Mouse (Mus musculus) forebrain, postnatal 0 days (tissue): ENCODE measurements around the gene Pkdrej. TPM values are rescaled to one million over a fixed set of nuclear protein-coding genes. Genes with fewer than 3 reads are reported as not detected.
A peak's percentile ranks its signal among the peaks of the same experiment; 100 is the strongest.

Experiments used
- ATAC-seq: fragments of 200-750 bp; cut with Nextera tagmentation; 2 replicates; pipeline ENCODE4 v1.8.0; 2017; ENCODE audit warnings: mild to moderate bottlenecking, moderate library complexity
- DNase-seq: peaks from one replicate; pipeline ENCODE4 v3.0.0-alpha.2; 2015
- H3K27ac ChIP-seq: fragments of 300-500 bp; sonication (generic); 2 replicates; pipeline ENCODE4 v1.5.1; 2014; ENCODE audit warnings: low read depth, mild to moderate bottlenecking, antibody characterized with exemption, low read length, moderate library complexity, mixed read lengths
- H3K27me3 ChIP-seq: fragments of 300-500 bp; sonication (generic); 2 replicates; pipeline ENCODE4 v1.6.1; 2014; ENCODE audit warnings: mild to moderate bottlenecking, low read length, mixed read lengths; ENCODE audit not compliant: insufficient read depth
- H3K36me3 ChIP-seq: fragments of 300-500 bp; sonication (generic); 2 replicates; pipeline ENCODE4 v1.6.1; 2014; ENCODE audit warnings: mild to moderate bottlenecking, moderate library complexity; ENCODE audit not compliant: insufficient read depth
- H3K4me1 ChIP-seq: fragments of 300-500 bp; sonication (generic); 2 replicates; pipeline ENCODE4 v1.6.1; 2014; ENCODE audit warnings: antibody characterized with exemption; ENCODE audit not compliant: insufficient read depth
- H3K4me2 ChIP-seq: fragments of 300-500 bp; sonication (generic); 2 replicates; pipeline ENCODE4 v1.6.1; 2014; ENCODE audit warnings: low read depth, mild to moderate bottlenecking, moderate library complexity
- H3K4me3 ChIP-seq: fragments of 300-500 bp; sonication (generic); 2 replicates; pipeline ENCODE4 v1.5.1; 2014; ENCODE audit warnings: low read depth, low read length, mixed read lengths
- H3K9ac ChIP-seq: fragments of 300-500 bp; sonication (generic); 2 replicates; pipeline ENCODE4 v1.6.1; 2014; ENCODE audit warnings: mild to moderate bottlenecking
- H3K9me3 ChIP-seq: fragments of 300-500 bp; sonication (generic); 2 replicates; pipeline ENCODE4 v1.6.1; 2016; ENCODE audit warnings: low read length
- CTCF ChIP-seq: sonication (generic); IDR thresholded peaks from 2 replicates; pipeline ENCODE4 v1.5.1; 2016; ENCODE audit warnings: antibody characterized with exemption, control low read depth, low read depth
- WGBS: fragments of 180-500 bp; shearing (Covaris S2); extraction: QIAGEN DNeasy Blood & Tissue Kit; methylation state at CpG from one replicate; pipeline ENCODE4 v1.1.7; 2014; 5-methylcytosine and 5-hydroxymethylcytosine counted together
- polyA plus RNA-seq: library from polyadenylated mRNA; unstranded; fragments of >200 nt; fragmentation: Nextera tagmentation; extraction: Ambion mirVana; gene quantifications from 2 replicates; pipeline ENCODE4 v1.2.1, GENCODE M21; 2015
- total RNA-seq: library from RNA; depleted of rRNA; stranded (reverse); fragments of >200 nt; gene quantifications from 2 replicates; pipeline ENCODE4 v1.2.3, GENCODE M21; 2014

The Pkdrej gene
- total and polyA plus RNA-seq, 2 experiments from 2014 or later = 0.12 to 0.14 TPM

GRCm38 (mm10) chr15:85845071-85845470 is 23.5 kb upstream of the Pkdrej start:
- Histone ChIP-seq H3K9ac (no peak overlapping the region), H3K9me3 (no peaks in the 10 kb centered on the region), H3K27me3 (no peaks in the 10 kb centered on the region), H3K27ac (no peak overlapping the region), H3K4me2 (no peak overlapping the region), H3K4me1 (no peaks in the 10 kb centered on the region), H3K4me3 (no peak overlapping the region), H3K36me3 (no peaks in the 10 kb centered on the region)
- TF ChIP-seq CTCF = no peak
- no peak for DNase-seq
- no peak for ATAC-seq

GRCm38 (mm10) chr15:85841796-85842360 is 20.3 kb upstream of the Pkdrej start:
- Histone ChIP-seq H3K27ac (no peak overlapping the region), H3K9ac (no peak overlapping the region), H3K36me3 (no peaks in the 10 kb centered on the region), H3K4me3 (no peak overlapping the region), H3K4me2 (no peak overlapping the region), H3K4me1 (no peaks in the 10 kb centered on the region), H3K9me3 (no peaks in the 10 kb centered on the region), H3K27me3 (no peaks in the 10 kb centered on the region)
- DNase-seq (no peak), ATAC-seq (no peak)
- TF ChIP-seq CTCF = no peak
- 82% methylated on average over 5 of the region's 5 CpGs for WGBS

- TF ChIP-seq CTCF = peak; percentile 64
These were observed 19.4 kb upstream of the Pkdrej start for GRCm38 (mm10) chr15:85840983-85841382.

GRCm38 (mm10) chr15:85836887-85837286 is 15.4 kb upstream of the Pkdrej start:
- H3K4me1 ChIP-seq = peaks cover 4% of the 10 kb centered on the region; the same call in 1 of the 2 replicates
- DNase-seq (no peak), ATAC-seq (no peak)
- WGBS = 93% methylated on average over 5 of the region's 5 CpGs
- H3K27ac ChIP-seq = no peak overlapping the region
- TF ChIP-seq CTCF = no peak
- H3K36me3 ChIP-seq = no peaks in the 10 kb centered on the region
- no peak overlapping the region for H3K9ac ChIP-seq
- H3K4me3 ChIP-seq = no peak overlapping the region
- H3K9me3 ChIP-seq = no peaks in the 10 kb centered on the region
- no peaks in the 10 kb centered on the region for H3K27me3 ChIP-seq
- no peak overlapping the region for H3K4me2 ChIP-seq

More at GRCm38 (mm10) chr15:85840983-85841382, 19.4 kb upstream of the Pkdrej start:
- Histone ChIP-seq H3K9me3 (no peaks in the 10 kb centered on the region), H3K4me3 (no peak overlapping the region), H3K4me1 (no peaks in the 10 kb centered on the region), H3K9ac (no peak overlapping the region), H3K27me3 (no peaks in the 10 kb centered on the region), H3K36me3 (no peaks in the 10 kb centered on the region), H3K4me2 (no peak overlapping the region), H3K27ac (no peak overlapping the region)
- 40% methylated on average over 6 of the region's 6 CpGs for WGBS
- DNase-seq = peak; percentile 16
- ATAC-seq = no peak

- no peaks in the 10 kb centered on the region for H3K36me3 ChIP-seq
- H3K27ac ChIP-seq = no peak overlapping the region
- no peaks in the 10 kb centered on the region for H3K27me3 ChIP-seq
- ATAC-seq (no peak), DNase-seq (no peak)
- no peak overlapping the region for H3K4me2 ChIP-seq
- peak; percentile 29; the same call in 1 of the 2 replicates for TF ChIP-seq CTCF
- peaks cover 9% of the 10 kb centered on the region; the same call in 1 of the 2 replicates for H3K4me1 ChIP-seq
- no peak overlapping the region for H3K4me3 ChIP-seq
- no peaks in the 10 kb centered on the region for H3K9me3 ChIP-seq
- 65% methylated on average over 3 of the region's 3 CpGs for WGBS
- no peak overlapping the region for H3K9ac ChIP-seq
These were observed 13.8 kb upstream of the Pkdrej start for GRCm38 (mm10) chr15:85835335-85835734.

- ATAC-seq (no peak), DNase-seq (no peak)
- no peaks in the 10 kb centered on the region for H3K9me3 ChIP-seq
- no peaks in the 10 kb centered on the region for H3K36me3 ChIP-seq
- H3K4me1 ChIP-seq = peaks cover 9% of the 10 kb centered on the region; the same call in 1 of the 2 replicates
- H3K9ac ChIP-seq = peak overlapping the region; percentile 57
- 56% methylated on average over 8 of the region's 8 CpGs for WGBS
- no peak for TF ChIP-seq CTCF
- H3K4me2 ChIP-seq = peak overlapping the region; percentile 88
- peak overlapping the region; percentile 47 for H3K4me3 ChIP-seq
- no peak overlapping the region for H3K27ac ChIP-seq
- H3K27me3 ChIP-seq = no peaks in the 10 kb centered on the region
These were observed 11.1 kb upstream of the Pkdrej start for GRCm38 (mm10) chr15:85832599-85832998.

GRCm38 (mm10) chr15:85831954-85832590 is 10.5 kb upstream of the Pkdrej start, which contains the start of gene Ttc38:
Ttc38 (plus strand) TSS chr15:85832306.
- peak; percentile 97 for ATAC-seq
- peak; percentile 75 for DNase-seq
- Histone ChIP-seq H3K27me3 (no peaks in the 10 kb centered on the region), H3K4me3 (peak within 1 kb of the TSS; percentile 47), H3K9me3 (no peaks in the 10 kb centered on the region), H3K4me2 (peak within 1 kb of the TSS; percentile 88), H3K9ac (peak within 1 kb of the TSS; percentile 57), H3K27ac (no peak within 1 kb of the TSS), H3K36me3 (no peaks in the 10 kb centered on the region), H3K4me1 (peaks cover 9% of the 10 kb centered on the region; the same call in 1 of the 2 replicates)
- WGBS = 2% methylated on average over 27 of the region's 27 CpGs
- no peak for TF ChIP-seq CTCF
